In the genomic region with DNA sequence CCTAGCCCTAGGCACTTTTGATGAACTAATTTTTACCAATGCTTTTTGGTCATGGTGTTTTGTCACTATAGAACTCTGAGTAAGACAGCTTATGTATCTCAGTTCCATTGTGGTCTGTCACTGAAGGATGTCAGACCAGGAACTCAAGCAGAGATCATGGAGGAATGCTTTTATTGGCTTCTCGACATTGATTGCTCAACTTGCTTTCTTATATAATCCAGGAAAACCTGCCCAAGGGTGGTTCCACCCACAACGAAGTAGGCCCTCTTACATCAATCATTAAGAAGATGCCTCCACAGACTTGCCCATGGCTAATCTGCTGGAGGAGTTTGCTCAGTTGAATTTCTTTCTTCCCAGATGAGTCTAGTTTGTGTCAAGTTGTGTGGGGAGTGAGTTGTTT, we compare ENCODE assay signal across 17 mouse cellular contexts.
"Had no signal": no experiment of that assay in that cellular context is flagged by ENCODE, and none has a peak within 500 bp of the region (broad histone marks: within the 10 kb centered on the region; RNA-seq: fewer than 3 reads in every experiment).

No protein-coding gene starts in this region.

- DNase-seq: left cerebral cortex, postnatal 4 days; liver; liver, embryonic 13.5 days; liver, postnatal 0 days; lung, adult 18-20 months; lung, adult 2 months; lung, embryonic 14.5 days; lung, postnatal 10 days; lung, postnatal 14 days; lung, postnatal 36 days; lung, postnatal 4 days; midbrain, embryonic 14.5 days had no signal

- ATAC-seq: liver, embryonic 12.5 days; liver, postnatal 0 days; lung, postnatal 0 days; midbrain, embryonic 13.5 days; midbrain, embryonic 15.5 days; midbrain, embryonic 16.5 days had no signal
